ENCODE assay signal across 25 mouse cellular contexts in genomic region chr2:80374892-80375291, GRCm38 (mm10).
"Had no signal": no experiment of that assay in that cellular context is flagged by ENCODE, and none has a peak within 500 bp of the region (broad histone marks: within the 10 kb centered on the region; RNA-seq: fewer than 3 reads in every experiment).

No protein-coding gene starts in this region.

- H3K4me1 ChIP-seq: embryonic facial prominence, embryonic 10.5 days; embryonic facial prominence, embryonic 12.5 days; embryonic facial prominence, embryonic 13.5 days; embryonic facial prominence, embryonic 15.5 days; forebrain, embryonic 10.5 days; forebrain, embryonic 12.5 days; forebrain, embryonic 15.5 days; heart, embryonic 10.5 days had no signal

- DNase-seq: cerebellum, adult 9-10 months; cerebellum, adult 9-11 months; cerebellum, postnatal 10 days; cerebellum, postnatal 14 days; cerebellum, postnatal 25 days; cerebellum, postnatal 36 days; embryo, embryonic 11 days; gastrocnemius, adult 2 months; gastrocnemius, postnatal 10 days; gastrocnemius, postnatal 14 days; gastrocnemius, postnatal 25 days; gastrocnemius, postnatal 36 days; heart, adult 18-20 months; heart, adult 2 months had no signal

- H3K4me2 ChIP-seq: embryonic facial prominence, embryonic 12.5 days; embryonic facial prominence, embryonic 13.5 days; embryonic facial prominence, embryonic 15.5 days; forebrain, embryonic 12.5 days; forebrain, embryonic 15.5 days had no signal

- H3K9ac ChIP-seq: embryonic facial prominence, embryonic 12.5 days; embryonic facial prominence, embryonic 13.5 days; embryonic facial prominence, embryonic 15.5 days; forebrain, embryonic 12.5 days; forebrain, embryonic 15.5 days had no signal

- H3K4me3 ChIP-seq: embryonic facial prominence, embryonic 10.5 days; embryonic facial prominence, embryonic 12.5 days; embryonic facial prominence, embryonic 13.5 days; embryonic facial prominence, embryonic 15.5 days; erythroblast, embryonic 14.5 days; forebrain, embryonic 10.5 days; forebrain, embryonic 12.5 days; forebrain, embryonic 15.5 days; gastrocnemius, adult 2 months; heart, adult 2 months; heart, embryonic 10.5 days had no signal

- H3K9me3 ChIP-seq: embryonic facial prominence, embryonic 12.5 days; embryonic facial prominence, embryonic 13.5 days; embryonic facial prominence, embryonic 15.5 days; forebrain, embryonic 15.5 days; heart, embryonic 10.5 days had no signal

- H3K27me3 ChIP-seq: embryonic facial prominence, embryonic 12.5 days; embryonic facial prominence, embryonic 13.5 days; embryonic facial prominence, embryonic 15.5 days; forebrain, embryonic 12.5 days; forebrain, embryonic 15.5 days had no signal

- H3K36me3 ChIP-seq: embryonic facial prominence, embryonic 10.5 days; embryonic facial prominence, embryonic 12.5 days; embryonic facial prominence, embryonic 13.5 days; embryonic facial prominence, embryonic 15.5 days; forebrain, embryonic 10.5 days; forebrain, embryonic 12.5 days; forebrain, embryonic 15.5 days had no signal

- ATAC-seq: forebrain, embryonic 14.5 days; forebrain, embryonic 15.5 days; forebrain, embryonic 16.5 days had no signal

- H3K27ac ChIP-seq: embryonic facial prominence, embryonic 10.5 days; embryonic facial prominence, embryonic 12.5 days; embryonic facial prominence, embryonic 13.5 days; embryonic facial prominence, embryonic 15.5 days; forebrain, embryonic 10.5 days; forebrain, embryonic 12.5 days; forebrain, embryonic 15.5 days; gastrocnemius, adult 2 months; heart, adult 2 months; heart, embryonic 10.5 days had no signal
